Mouse (Mus musculus) lung, postnatal 0 days (tissue): ENCODE results near the gene Hdac9. TPM values are rescaled to one million over a fixed set of nuclear protein-coding genes. Genes with fewer than 3 reads are reported as not detected.

Experiments
- ATAC-seq: fragments of 200-750 bp; cut with Nextera tagmentation; 2 replicates; pipeline ENCODE4 v1.8.0; 2017; ENCODE audit warnings: moderate library complexity
- DNase-seq: peaks from one replicate; pipeline ENCODE4 v3.0.0-alpha.2; 2016; ENCODE audit warnings: low spot score
- H3K27ac ChIP-seq: fragments of 300-500 bp; sonication (generic); 2 replicates; pipeline ENCODE4 v1.5.1; 2014; ENCODE audit warnings: antibody characterized with exemption, mild to moderate bottlenecking, low read length, mixed read lengths
- H3K27me3 ChIP-seq: fragments of 300-500 bp; sonication (generic); replicated peaks from 2 replicates; pipeline ENCODE4 v1.6.1; 2014; ENCODE audit warnings: low read length, mixed read lengths; ENCODE audit not compliant: insufficient read depth
- H3K36me3 ChIP-seq: fragments of 300-500 bp; sonication (generic); 2 replicates; pipeline ENCODE4 v1.6.1; 2014; ENCODE audit warnings: low read length, mixed read lengths; ENCODE audit not compliant: insufficient read depth
- H3K4me1 ChIP-seq: fragments of 300-500 bp; sonication (generic); 2 replicates; pipeline ENCODE4 v1.6.1; 2014; ENCODE audit warnings: antibody characterized with exemption, low read depth, low read length, mixed read lengths; ENCODE audit not compliant: insufficient read depth
- H3K4me2 ChIP-seq: fragments of 300-500 bp; sonication (generic); replicated peaks from 2 replicates; pipeline ENCODE4 v1.6.1; 2014; ENCODE audit warnings: low read depth, mild to moderate bottlenecking, low read length, moderate library complexity, mixed read lengths
- H3K4me3 ChIP-seq: fragments of 300-500 bp; sonication (generic); 2 replicates; pipeline ENCODE4 v1.5.1; 2014; ENCODE audit warnings: low read depth, low read length
- H3K9ac ChIP-seq: fragments of 300-500 bp; sonication (generic); replicated peaks from 2 replicates; pipeline ENCODE4 v1.6.1; 2014; ENCODE audit warnings: low read depth, mild to moderate bottlenecking
- H3K9me3 ChIP-seq: fragments of 300-500 bp; sonication (generic); 2 replicates; pipeline ENCODE4 v1.6.1; 2016; ENCODE audit warnings: low read length, mixed read lengths
- CTCF ChIP-seq: IDR thresholded peaks from 2 replicates; pipeline ENCODE4 v1.5.1; 2016; ENCODE audit warnings: antibody characterized with exemption, mild to moderate bottlenecking
- EP300 ChIP-seq: IDR thresholded peaks from 2 replicates; pipeline ENCODE4 v1.6.1; 2016; ENCODE audit warnings: antibody characterized with exemption, mild to moderate bottlenecking, control low read depth
- WGBS: fragments of 180-500 bp; shearing (Covaris S2); extraction: QIAGEN DNeasy Blood & Tissue Kit; methylation state at CpG from one replicate; pipeline ENCODE4 v1.1.7; 2014; 5-methylcytosine and 5-hydroxymethylcytosine counted together
- polyA plus RNA-seq: library from polyadenylated mRNA; unstranded; fragments of >200 nt; fragmentation: Nextera tagmentation; extraction: Ambion mirVana; gene quantifications from 2 replicates; pipeline ENCODE4 v1.2.1, GENCODE M21; 2015

The Hdac9 gene
- polyA plus RNA-seq, 1 experiment from 2014 or later: 6.0 TPM

DNA sequence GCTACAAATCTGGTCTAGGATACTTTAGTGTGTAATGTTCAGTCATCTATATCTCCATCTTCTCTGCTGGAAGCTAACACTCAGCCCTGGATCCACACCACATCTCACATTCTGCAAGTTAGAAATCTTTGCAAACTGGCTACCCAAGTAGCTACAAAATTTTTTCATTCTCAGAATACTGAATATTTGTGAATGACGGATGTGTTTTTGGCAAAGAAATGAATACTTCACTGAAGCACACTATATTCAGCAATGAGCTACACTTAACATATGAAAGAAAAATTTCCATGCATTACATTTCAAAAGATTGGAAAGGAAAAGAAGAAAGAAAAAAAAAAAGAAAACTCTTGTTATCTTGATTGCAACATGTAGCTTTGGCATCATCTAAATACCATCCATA is 410.6 kb downstream of the Hdac9 start:
- Histone ChIP-seq H3K4me3 (no peak overlapping the region), H3K27me3 (no peaks in the 10 kb centered on the region), H3K9me3 (no peaks in the 10 kb centered on the region), H3K9ac (no peak overlapping the region), H3K36me3 (no peaks in the 10 kb centered on the region), H3K27ac (no peak overlapping the region), H3K4me2 (no peak overlapping the region), H3K4me1 (no peaks in the 10 kb centered on the region)
- TF ChIP-seq CTCF: no peak
- TF ChIP-seq EP300: no peak
- DNase-seq (no peak), ATAC-seq (no peak)
- WGBS: 87% methylated on average over 1 of the region's 1 CpGs

DNA sequence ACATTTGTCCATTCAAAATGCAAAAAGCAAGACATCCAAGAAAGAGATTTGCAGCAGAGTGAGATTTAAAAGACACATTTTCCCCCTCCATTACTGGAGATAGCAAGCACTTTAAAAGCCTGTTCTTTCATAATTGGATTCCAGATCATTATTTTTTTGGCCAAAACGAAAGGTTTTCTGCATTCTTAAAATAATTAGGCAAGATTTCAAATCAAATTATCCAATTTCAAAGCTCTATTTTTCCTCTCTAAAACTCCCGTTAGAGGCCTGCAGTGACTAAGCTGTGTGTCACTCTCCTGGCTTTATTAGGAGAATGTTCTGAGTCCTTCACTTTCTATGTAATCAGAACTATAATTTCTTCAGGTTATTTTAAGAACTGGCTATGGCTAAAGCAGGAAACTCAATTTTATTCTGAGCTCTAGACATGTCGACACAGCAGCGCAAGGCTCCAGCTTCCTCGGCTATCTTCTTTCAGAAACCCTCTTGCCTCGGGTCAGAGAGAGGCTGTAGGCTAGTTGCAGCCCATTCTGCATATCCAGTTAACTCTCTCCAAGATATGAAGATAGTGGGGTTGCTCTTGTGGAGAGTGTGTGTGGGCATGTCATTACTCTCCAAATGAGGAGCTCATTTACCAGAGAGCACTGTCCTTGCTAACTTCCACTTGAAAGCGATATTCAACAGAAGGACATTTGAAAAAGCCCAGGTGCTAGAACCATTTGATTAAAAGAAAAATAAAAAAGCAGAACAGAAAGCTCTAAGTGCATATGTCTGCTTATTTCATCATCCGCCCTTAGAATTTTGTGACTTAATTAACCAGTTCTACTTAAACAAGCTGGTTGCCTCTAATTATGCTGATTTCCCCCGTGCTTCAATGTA is 417.9 kb downstream of the Hdac9 start:
- H3K36me3 ChIP-seq: no peaks in the 10 kb centered on the region
- no peak overlapping the region for H3K4me3 ChIP-seq
- ATAC-seq (no peak), DNase-seq (no peak)
- H3K9me3 ChIP-seq: no peaks in the 10 kb centered on the region
- no peaks in the 10 kb centered on the region for H3K27me3 ChIP-seq
- TF ChIP-seq CTCF (no peak), EP300 (no peak)
- 67% methylated on average over 9 of the region's 9 CpGs for WGBS
- no peaks in the 10 kb centered on the region for H3K4me1 ChIP-seq
- no peak overlapping the region for H3K9ac ChIP-seq
- no peak overlapping the region for H3K27ac ChIP-seq
- H3K4me2 ChIP-seq: no peak overlapping the region

DNA sequence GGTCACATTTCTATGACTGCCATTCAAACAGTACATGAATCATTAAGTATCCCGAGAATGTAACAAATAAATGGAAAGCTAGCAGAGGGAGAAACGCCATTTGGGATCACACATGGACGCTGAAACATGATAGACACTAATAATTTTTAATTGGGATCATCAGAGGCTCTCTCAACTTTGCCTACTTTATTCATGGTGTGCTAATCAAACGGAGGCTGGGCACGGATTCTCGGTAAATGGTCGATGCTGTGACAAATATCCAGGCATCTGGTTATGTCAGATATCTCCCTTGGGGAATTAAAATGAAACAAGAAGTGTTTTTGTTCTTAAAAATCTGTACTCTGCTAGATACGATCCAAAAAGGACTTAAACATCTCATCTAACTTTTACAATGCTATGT is 418.6 kb downstream of the Hdac9 start:
- Histone ChIP-seq H3K27ac (no peak overlapping the region), H3K4me3 (no peak overlapping the region), H3K9ac (no peak overlapping the region), H3K9me3 (no peaks in the 10 kb centered on the region), H3K4me1 (no peaks in the 10 kb centered on the region), H3K4me2 (no peak overlapping the region), H3K36me3 (no peaks in the 10 kb centered on the region), H3K27me3 (no peaks in the 10 kb centered on the region)
- ATAC-seq: no peak
- WGBS: 79% methylated on average over 8 of the region's 8 CpGs
- no peak for DNase-seq
- no peak for TF ChIP-seq EP300
- TF ChIP-seq CTCF: no peak

DNA sequence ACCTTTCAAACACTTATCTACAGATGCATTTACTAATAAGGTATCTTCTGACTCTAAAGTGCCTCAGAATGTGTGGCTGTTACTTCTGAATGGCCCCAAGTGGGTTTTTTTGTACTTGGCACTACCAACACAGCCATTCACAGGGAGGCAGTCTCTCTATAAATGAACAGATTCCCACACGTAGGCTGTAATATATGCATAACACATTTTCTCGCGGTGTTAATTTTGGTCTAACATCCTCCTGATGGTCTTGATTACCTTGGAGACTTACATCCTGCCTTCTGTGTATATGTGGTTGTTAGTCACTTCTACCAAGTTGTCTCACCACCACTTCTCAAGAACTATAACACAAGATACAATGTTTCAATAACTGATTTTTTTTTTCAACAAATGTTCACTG is 419.2 kb downstream of the Hdac9 start:
- no peaks in the 10 kb centered on the region for H3K9me3 ChIP-seq
- no peak for DNase-seq
- H3K27ac ChIP-seq: no peak overlapping the region
- H3K9ac ChIP-seq: no peak overlapping the region
- no peaks in the 10 kb centered on the region for H3K36me3 ChIP-seq
- H3K4me1 ChIP-seq: no peaks in the 10 kb centered on the region
- no peak overlapping the region for H3K4me3 ChIP-seq
- TF ChIP-seq EP300: no peak
- no peak for TF ChIP-seq CTCF
- H3K4me2 ChIP-seq: no peak overlapping the region
- no peak for ATAC-seq
- no peaks in the 10 kb centered on the region for H3K27me3 ChIP-seq
- WGBS: 91% methylated on average over 3 of the region's 3 CpGs

DNA sequence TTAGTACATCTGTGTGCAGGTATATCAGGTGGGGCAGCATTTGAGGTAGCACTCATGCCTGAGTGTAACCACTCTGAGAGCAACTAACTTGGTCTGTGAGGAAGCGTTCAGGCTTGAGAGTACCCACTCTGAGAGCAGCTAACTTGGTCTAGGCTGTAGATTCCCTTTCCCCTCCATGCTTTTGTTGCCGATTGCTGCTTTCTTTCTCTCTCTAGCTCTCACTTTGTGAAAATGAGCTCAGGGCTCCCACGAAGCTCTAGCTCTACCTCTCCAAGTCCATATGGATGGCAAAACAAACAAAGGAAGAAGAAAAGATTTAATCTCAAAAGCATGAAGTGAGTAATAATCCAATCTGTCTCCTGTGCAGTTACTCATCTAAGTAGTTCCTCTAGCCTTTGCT is 421.0 kb downstream of the Hdac9 start:
- no peak overlapping the region for H3K9ac ChIP-seq
- no peak overlapping the region for H3K27ac ChIP-seq
- TF ChIP-seq CTCF: no peak
- no peak for TF ChIP-seq EP300
- H3K4me1 ChIP-seq: no peaks in the 10 kb centered on the region
- WGBS: 26% methylated on average over 3 of the region's 3 CpGs
- H3K4me3 ChIP-seq: no peak overlapping the region
- H3K36me3 ChIP-seq: no peaks in the 10 kb centered on the region
- no peak for ATAC-seq
- H3K9me3 ChIP-seq: no peaks in the 10 kb centered on the region
- DNase-seq: no peak
- H3K4me2 ChIP-seq: no peak overlapping the region
- no peaks in the 10 kb centered on the region for H3K27me3 ChIP-seq

DNA sequence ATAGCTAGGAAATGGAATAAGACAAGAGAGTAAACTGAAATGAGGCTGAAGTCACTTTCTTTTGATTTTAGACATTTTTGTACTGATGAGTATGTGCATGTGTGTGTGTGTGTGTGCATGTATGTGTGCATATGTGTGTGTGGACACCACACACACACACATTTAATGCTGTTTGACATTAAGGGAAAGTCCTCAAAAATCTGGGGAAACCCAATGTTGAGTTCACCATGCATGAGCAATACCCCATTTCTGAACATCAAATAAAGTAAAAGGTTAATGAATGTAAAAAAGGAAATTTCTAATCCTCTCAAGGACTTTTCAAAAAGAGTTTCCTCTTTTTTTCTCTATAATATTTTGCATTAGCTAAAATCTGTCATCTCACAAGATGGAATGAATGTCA is 427.3 kb downstream of the Hdac9 start:
- no peak for ATAC-seq
- no peak overlapping the region for H3K4me3 ChIP-seq
- TF ChIP-seq CTCF (no peak), EP300 (no peak)

DNA sequence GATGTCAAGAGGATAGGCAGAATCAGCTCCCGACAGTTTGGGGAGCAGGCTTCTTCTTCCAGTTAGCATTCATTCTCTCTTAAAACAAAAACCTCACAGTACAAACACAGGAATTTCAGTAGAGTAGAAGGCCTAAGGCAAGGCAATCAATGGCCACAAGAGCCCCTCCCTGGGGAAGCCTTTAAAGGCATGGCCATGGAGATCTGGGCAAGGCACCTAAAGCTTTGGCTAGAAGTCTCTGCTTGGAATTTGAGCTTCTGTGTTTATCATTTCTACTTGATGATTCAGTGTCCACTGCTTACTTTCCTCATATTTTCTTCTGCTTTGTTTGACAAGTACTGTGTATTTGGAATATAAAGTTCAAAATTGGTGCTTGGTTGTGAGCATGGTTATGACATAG is 429.2 kb downstream of the Hdac9 start:
- WGBS: 70% methylated on average over 1 of the region's 1 CpGs

More for the DNA sequence above, 427.3 kb downstream of the Hdac9 start:
- H3K9me3 ChIP-seq: no peaks in the 10 kb centered on the region
- H3K4me1 ChIP-seq: no peaks in the 10 kb centered on the region
- H3K27ac ChIP-seq: no peak overlapping the region
- no peaks in the 10 kb centered on the region for H3K36me3 ChIP-seq
- H3K27me3 ChIP-seq: no peaks in the 10 kb centered on the region
- no peak overlapping the region for H3K4me2 ChIP-seq
- no peak overlapping the region for H3K9ac ChIP-seq
- DNase-seq: no peak

More for the DNA sequence above, 429.2 kb downstream of the Hdac9 start:
- no peaks in the 10 kb centered on the region for H3K27me3 ChIP-seq
- no peak for ATAC-seq
- H3K27ac ChIP-seq: no peak overlapping the region
- no peak overlapping the region for H3K4me3 ChIP-seq
- H3K9ac ChIP-seq: no peak overlapping the region
- H3K4me1 ChIP-seq: no peaks in the 10 kb centered on the region
- no peak for TF ChIP-seq CTCF
- TF ChIP-seq EP300: no peak
- no peak for DNase-seq
- no peaks in the 10 kb centered on the region for H3K9me3 ChIP-seq
- H3K4me2 ChIP-seq: no peak overlapping the region
- no peaks in the 10 kb centered on the region for H3K36me3 ChIP-seq
